Mouse (Mus musculus) CD4-positive, CD25-positive, alpha-beta regulatory T cell, adult 4 months (primary cell): ENCODE measurements around the gene Gtf3c4. TPM values are rescaled to one million over a fixed set of nuclear protein-coding genes. Genes with fewer than 3 reads are reported as not detected.

ENCODE experiments used
- ATAC-seq: one replicate; pipeline ENCODE4 v1.8.0; 2017
- polyA plus RNA-seq, 2 experiments: library from polyadenylated mRNA; unstranded; fragments of 100-300 nt; shearing (Covaris generic); gene quantifications; one replicate each; pipeline ENCODE4 v1.2.1; 2017

Gene Gtf3c4
- 1 to 10 TPM; 3.2 to 3.3 TPM for polyA plus RNA-seq

DNA sequence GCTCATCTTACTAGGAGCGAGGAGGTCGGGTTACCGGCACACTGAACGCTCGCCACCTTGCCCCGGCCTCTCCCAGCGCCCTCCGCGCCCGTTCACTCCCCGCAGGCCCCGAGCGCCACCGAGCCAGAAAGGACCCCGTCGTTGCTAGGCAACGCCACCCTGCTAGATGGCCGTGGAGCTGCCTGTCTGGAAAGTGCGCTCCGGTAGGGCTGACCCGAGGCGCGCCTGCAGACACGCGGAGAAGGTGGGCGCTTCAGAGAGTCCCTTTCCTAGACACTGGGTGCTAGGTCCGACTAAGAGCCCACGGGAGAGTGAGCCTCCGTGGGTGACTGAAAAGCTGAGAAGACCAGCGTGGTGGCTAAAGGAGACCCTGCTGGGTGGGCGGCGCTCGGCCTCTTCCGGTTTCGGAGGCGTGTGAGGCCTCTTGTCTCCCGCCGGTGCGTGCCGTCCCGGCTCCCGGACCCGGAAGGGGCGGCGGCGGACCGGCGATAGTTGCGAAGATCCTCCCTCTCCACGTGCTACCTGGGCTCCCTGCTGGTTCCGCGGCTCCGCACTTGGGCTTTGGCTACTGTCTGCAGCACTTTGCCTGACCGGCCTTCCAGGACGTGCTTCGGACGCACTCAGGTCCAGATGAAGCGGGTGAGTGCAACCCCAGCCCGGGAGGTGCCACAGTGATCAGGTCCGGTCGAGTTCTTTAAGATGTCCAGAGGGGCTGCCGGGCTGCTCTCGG is at the start of gene Gtf3c4, which contains the start of gene Ddx31:
Gtf3c4 (minus strand) TSS at position 139 of the 730 bp plus-strand sequence.
Ddx31 (plus strand) TSS at position 185 of the 730 bp plus-strand sequence.
- ATAC-seq, result peak; percentile 92

DNA sequence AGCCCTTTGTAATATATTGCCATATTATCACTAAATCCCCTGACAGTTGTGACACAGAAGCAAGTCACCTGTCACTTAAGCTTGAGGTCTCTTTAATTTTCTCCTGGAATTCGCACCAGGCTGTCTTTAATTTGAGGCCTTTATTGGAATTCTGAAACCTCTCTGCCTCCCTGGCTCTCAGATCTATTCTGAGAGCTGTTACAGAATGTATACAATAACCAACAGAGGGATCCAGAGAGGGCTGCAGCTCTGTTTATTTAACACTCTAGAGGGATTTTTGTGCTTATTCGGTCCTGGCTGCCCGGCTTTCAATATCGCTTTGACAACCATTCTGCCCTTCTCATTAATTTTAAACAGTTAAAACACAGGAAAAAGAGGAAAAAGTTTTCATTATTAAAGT is 44.8 kb upstream of the Gtf3c4 start:
- ATAC-seq, result no peak

DNA sequence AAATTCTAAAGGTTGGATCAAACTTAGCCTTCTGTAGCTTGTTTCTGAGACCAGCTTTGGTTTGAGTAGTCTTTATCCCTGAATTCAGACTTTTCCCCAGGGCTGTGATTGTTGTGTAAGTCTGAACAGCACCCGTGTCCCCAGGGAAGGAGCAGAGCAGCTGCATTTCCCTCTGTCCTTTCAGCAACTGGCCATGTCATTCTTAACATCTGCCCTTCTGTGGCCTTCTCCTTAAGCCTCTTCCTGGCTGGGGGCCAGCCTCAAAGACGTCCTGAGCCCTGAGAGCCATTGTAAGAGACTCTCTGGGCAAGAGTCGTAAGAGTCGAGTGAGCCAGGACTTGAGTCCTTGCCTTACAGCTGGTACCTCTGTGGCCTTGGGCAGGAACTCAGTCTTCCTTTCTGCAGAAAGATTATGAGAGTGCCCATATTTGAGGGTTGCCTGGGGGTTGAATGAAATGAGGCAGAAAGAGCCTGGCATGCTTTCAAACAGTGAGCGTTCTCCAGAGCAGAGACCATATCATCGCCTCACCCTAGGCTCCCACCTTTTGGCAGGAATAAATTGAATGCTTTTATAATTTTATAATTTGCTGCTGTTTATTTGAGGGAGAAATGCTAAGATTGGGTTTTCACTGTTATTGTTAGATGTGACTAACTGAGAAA is 42.8 kb upstream of the Gtf3c4 start:
- no peak for ATAC-seq

DNA sequence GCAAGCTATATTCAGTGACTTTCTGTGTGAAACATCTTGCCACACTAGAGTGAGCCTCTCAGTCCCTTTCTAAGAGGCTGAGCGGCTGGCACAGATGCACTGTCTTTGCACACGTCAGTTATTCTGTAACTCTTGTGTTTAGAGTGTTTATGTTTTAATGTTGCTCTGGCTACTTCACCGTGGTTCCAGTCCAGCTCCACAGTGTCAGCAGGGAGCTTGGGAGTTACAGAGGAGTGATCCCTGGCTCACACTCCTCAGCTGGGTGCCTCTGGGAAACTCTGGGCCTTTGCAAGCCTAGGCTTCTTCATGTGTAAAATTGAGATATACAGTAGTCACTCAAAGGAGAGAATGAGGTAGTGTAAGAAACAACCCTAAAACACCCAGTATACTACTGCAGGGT is 41.9 kb upstream of the Gtf3c4 start:
- no peak for ATAC-seq

DNA sequence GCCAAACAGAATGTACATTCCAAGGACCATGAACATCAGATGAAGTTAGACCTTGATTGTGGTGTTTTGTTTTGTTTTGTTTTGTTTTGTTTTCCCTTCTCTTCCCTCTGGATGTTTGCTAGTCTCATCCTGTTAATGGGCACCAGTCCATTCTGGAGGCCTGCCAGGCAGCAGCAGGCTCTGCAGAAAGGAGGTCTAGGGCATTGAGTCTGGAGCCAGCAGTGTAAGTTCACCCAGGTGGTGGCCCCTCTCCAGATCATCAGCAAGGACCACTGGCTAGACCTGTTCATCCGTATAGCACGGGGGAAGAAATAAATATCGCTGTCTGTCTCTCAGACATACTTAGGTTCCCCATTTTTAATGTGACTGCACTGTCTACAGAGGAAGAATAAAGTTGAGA is 41.1 kb upstream of the Gtf3c4 start:
- ATAC-seq, result no peak

DNA sequence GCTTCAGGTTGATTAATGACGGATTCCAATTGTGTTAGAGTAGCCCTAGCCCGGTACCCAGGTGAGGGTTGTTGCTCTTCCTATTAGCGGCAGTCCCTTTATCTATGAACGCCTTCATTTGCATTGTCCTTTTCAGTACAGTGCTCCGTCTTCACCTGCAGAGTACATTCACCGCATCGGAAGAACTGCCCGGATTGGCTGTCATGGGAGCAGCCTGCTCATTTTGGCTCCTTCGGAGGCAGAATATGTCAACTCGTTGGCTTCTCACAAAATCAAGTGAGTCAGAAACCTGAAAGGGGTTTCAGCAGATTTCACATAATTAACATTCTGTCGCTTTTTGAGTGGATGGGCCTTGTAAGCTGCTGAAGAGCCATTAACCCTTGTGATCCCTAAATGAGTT is 35.4 kb upstream of the Gtf3c4 start:
- no peak for ATAC-seq

DNA sequence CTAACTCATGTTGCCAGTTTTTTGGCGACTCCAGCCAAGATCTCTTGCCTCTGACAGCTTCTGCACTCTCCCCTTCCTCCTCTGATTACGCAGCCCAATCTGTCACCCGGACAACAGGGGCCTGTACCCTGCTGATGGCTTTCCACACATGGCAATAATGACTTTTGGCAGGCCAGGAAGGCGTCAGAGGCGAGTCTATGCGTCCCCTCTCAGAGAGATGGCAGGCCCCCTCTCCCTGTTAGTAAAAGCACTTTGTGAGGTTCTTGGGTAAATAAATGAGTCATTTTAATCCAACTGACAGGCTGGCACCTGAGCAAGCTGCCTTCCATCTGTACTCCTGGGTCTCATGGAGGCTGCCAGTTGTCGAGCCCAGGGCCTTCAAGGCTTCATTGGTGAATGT is 27.3 kb upstream of the Gtf3c4 start:
- ATAC-seq, result no peak

DNA sequence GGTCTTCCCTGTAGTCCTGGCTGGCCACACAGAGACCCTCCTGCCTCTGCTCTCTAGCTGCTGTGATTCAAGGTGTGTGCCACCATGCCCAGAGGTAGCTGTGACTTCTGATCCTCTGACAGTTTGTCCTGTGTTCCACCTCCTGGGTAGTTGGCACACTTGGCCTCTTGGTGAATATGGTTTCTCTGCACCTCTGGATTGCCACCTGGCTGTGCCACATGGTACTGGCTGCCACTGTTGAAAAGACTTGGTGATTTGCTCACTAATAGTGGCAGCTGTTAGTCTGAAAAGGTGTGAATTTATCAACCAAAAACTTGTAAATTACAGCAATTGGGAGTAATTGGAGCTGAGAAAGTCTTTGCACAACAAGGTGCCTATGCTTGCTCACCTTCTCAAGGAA is 23.7 kb upstream of the Gtf3c4 start:
- no peak for ATAC-seq

DNA sequence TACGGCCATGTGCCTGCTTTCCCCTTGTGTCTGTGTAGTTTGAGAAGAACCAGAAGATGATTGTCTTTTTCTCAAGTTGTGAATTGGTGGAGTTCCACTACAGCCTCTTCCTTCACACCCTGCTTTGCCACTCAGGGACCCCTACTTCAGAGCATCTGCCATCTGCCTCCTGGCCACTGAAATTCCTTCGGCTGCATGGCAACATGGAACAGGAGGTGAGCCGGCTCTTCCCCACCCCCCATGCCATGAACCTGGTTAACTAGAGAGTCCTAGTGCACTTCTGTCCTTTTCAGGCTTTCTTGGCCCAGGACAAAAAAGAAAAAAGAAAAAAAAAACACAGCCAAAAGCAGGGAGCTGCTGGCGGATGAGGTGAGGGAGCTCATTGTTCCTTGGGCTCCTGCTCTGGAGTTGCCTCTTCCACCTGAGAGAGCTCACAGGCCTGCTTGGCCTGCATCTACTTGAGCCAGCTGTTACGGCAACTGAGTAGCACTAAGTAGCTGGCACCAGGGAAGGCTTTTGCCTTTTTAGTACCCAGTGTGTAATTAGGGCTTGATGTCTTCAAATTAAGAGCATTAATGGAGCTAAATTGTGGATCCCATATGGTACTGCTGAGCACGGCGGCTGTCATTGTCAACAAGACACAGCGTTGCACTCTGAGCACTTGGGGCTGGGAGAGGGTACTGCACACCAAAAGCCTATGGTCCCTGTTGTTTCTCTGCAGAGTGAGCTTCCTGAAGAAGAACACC is 20.7 kb upstream of the Gtf3c4 start:
- no peak for ATAC-seq

DNA sequence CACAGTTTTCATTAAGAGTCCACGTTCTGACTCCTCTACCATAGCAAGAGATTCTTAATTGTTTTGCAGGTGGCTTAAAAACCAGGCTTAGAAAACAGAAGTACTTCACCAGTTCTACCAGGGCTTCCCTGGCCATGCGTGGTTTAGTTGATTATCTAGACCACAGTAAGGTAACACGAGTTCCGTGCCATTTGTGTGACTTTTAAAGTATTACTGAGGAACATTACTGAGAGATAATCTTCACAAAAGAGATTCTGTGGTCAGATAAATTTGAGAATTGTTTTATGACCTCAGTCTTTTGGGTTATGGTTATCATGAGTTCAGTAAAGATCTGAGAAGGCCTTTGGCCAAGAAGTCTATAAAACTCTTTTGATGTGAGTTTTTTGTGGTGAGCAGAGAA is 19.1 kb upstream of the Gtf3c4 start:
- ATAC-seq, result no peak

DNA sequence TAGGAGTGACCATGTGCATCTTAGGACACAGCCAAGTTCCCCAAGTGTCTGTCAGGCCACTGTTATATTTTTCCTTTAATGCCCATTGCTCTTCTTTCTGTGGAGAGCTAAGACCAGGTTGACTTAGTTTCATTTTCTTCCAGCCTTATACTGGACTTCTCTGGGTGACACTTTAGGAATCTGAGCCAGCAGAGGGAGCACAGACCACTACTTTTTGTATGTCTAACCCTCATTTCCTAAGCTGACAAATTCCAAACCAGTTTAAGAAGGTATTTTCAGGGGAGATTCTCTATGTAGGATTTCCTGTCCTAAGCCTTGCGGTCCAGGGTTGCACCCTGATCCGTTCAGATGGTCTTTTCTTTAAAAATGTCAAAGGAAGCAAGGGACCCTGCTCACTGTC is 15.6 kb upstream of the Gtf3c4 start:
- no peak for ATAC-seq

DNA sequence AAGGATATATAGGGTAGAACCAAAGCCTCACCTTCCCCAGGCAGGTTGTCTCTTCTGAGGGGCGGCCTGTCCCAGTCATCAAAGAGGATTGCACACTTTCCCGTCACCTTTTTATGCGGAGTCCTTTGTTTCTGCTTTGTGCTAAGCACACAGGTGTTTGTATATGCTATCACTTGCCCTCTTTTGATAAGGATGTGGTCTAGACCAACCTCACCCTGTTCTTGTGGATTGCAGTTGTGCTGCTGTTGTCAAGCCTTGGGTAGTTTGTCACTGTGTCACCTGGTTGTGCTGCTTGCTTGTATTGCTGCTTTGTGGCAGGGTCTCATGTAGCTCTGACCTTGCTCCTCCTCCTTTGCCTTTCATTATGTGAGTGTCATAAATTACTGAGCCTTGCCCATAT is 12.4 kb upstream of the Gtf3c4 start:
- ATAC-seq, result no peak

DNA sequence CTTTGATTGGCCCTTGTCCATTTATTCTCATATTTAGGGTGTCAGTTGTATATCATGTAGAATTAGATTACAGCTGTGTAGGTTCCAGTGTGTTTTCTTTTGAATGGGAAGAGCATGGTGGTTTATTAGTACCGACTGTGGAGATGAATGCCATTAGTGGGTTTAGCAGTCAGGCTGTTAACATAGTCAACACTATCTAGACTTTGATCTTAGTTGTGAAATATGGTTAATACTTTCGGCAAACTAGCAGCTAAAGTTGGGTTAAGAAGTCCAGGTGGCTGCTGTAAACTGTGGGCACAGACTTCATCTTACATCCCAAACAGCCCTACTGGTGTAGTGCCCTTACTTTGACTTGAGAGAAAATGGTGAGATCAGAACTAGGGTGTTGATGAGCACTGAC is 8.7 kb upstream of the Gtf3c4 start:
- no peak for ATAC-seq

DNA sequence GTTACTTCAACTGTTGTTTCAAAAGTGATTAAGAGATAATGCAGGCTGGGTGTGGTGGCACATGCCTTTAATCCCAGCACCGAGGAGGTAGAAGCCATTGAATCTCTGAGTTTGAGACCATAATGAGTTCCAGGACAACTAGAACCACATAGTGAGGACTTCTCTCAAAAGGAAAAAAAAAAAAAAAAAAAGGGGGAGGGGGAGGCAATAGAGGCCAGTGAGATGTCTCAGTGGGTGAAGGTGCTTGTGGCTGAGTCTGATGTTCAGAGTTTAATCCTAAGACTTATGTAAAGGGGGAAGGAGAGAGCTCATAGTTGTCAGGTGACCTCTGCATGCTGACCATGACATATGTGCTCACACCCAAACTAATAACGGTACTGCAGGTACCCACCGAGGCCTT is 1.9 kb upstream of the Gtf3c4 start:
- ATAC-seq, result no peak

DNA sequence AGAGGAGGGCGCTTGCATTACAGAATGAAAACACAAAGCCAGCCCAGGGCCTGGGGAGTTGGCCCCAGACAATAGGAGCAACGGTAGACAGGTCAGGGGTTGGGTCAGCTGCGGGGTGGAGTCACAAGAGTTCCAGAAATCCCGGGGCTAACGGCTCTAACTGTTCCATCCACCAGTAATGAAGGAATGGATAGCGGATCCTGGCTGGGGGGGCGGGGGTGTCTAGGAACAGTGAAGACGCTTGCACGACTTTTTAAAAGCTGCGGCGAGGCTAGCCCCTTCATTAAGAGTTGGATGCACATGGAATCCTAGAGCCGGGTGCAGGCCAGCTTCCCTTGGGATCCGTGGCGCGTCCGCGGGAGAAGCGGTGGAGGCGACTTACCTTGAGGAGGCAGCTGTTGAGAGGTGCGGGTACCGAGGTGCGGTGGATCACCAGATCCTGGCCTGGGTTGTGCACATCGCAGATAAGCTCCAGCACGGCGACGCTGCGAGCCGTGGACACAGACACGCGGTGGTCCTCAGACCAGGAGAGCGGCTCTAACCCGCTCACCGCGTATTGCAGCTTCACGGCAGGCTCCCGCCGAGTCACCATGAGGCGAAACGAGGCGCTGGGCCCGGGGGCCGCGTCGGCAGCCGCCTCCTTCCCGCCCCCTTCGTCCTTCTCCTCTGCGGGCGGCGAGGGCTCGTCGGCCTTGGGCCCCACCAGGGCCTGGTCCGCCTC is 499 bp downstream of the Gtf3c4 start:
- ATAC-seq, result peak; percentile 38

DNA sequence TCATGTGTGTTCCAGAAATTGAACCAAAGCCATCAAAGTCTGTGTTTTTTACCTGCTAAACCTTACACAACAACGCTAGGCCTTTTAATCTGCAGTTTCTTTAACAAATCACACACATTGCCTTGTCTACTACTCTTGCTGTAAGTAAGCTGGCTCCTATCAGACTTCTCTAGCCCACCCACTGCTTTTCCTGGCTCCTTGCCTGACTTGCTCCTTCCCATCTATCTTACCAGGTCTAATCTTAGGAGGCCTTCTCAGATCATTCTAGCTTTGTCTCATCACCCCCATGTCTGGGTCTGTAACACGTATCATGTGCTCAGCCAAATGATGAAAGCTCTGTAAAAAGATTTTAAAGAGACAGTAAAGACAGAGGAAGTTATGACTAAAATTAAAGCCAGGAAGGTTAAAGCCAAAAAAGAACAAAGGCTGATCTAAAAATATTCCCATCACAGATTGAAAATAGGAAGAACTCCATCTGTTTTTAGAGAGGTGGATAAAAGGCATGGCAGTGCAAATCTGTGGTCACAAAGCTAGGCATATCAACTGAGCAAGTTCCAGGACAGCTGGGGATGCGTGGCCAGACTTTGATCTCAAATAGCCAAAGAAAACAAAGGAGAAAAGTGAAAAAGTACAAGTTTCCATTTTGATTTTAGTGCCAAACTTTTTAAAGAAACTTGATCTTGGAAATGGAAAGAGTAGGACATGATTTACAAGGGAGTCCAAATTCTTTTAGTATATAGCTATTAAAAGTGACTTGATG is 3.8 kb downstream of the Gtf3c4 start:
- ATAC-seq, result no peak

DNA sequence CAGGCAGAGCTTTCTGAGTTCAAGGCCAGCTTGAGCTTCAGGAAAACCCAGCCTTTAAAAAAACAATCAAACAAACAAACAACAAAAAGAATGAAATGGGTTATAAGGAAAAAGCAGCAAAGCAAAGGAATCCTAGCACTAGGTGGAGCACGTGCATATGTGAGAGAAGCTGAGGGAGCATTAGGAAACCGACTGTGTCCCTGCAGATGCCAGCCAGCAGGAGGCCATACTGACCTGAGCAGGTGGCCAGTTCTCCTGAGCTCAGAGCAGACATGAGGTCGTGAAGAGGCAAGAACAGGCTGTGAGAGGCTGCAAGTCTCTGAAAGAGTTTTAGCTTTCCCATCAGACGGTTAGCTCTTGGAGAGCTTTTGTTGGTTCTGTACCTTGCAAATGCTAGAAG is 10.9 kb downstream of the Gtf3c4 start:
- no peak for ATAC-seq

DNA sequence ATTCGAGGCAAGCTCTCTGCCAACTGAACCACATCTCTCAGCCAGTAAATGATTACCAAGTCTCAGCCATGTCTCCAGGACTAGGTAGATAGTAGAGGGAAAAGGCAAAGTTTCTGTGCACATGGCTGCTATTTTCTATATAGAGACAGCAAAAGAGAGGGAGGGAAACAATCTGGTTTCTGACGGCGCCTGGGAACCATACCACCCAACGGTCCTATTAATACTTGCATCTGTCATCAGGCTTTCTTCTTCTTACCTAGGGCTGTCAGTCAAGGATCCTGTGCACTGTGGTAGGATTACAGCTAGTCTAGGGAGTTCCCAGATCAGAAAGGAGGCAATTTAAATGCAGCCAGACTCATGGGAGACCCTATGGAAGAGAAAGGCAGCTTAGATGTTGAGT is 21.3 kb downstream of the Gtf3c4 start:
- no peak for ATAC-seq

DNA sequence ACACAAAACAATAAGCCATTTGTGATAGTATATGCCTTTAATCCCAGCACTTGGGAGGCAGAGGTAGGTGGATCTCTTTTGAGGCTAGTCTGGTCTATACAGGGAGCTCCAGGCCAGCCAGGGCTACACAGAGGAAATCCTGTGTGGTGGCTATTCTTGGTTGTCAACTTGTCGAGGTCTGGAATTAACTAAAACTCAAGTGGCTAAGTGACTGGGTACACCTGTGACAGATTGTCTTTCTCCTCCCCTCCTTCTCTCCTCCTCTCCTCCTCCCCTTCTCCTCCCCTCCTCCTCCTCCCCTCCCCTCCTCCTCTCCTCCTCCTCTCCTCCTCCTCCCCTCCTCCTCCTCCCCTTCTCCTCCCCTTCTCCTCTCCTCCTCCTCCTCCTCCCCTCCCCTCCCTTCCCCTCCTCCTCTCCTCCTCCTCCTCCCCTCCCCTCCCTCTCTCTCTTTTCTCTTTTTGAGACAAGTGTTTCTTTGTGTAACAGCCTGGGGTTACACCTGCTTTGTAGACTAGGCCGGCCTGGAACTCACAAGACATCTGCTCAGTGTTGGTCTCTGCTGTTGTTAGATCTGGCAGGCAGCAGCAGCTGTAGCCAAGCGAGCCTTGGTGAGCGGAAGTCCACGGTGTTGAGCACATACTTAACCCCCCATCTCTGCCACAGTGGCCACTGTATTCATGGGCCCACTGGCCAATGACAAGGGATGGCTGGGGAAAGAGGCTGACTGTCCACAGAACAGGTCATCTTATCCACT is 29.7 kb downstream of the Gtf3c4 start:
- no peak for ATAC-seq

DNA sequence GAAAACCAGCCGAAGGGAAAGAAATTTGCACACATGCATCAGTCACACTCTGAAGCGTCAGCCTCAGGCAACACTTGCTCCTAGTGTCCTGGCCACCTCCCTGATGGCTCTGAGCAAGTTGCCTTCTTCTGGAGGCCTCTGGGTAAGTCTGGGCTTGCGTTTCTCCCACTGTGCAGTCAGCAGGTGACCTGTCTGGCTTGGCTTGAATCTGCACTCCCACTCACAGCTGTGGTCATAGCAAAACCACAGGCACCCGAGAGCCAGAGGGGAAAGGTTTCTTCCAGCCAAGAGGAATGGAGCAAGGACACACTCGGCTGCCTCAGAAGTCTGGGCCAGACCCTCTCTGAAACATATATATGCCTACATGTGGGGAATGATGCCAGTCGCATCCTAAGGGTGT is 31.3 kb downstream of the Gtf3c4 start:
- ATAC-seq, result no peak

DNA sequence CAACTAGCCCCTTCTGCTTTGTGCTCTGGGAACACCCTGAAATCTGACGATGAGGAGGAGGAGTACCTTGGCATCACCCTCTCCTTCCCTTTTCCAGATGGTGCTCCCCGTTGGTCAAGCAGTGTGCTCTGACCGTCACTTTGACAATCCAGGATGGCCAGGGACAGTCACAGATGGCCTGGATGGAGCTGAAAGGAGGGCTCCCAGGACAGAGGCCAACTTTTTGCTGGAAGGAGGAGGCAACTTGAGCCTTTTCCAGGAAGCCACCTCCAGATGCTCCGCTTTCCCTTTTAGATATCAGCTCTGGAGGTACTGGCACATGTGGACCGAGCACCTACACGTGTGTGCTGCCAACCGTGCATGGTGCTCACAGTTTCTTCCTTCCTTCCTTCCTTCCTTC is 36.8 kb downstream of the Gtf3c4 start:
- no peak for ATAC-seq

DNA sequence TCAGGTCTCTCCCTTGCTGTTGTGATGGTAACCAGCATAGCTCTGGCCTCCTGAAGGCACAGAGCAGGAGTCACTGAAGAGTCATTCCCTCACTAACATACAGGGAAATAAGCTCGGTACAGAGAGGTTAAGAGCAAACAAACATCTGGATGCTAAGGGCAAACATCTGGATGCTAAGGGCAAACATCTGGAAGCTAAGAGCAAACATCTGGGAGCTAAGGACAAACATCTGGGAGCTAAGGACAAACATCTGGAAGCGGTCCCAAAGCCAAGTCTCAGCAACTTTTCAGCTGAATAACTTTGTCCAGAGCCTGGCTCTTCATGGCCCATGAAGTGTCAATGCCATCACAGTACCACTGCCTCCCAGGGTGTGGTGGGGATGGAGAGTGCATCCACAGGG is 40.6 kb downstream of the Gtf3c4 start:
- ATAC-seq, result no peak
